Mouse (Mus musculus) C2C12 (cell line): ENCODE data around the gene Thap7. TPM values are rescaled to one million over a fixed set of nuclear protein-coding genes. Genes with fewer than 3 reads are reported as not detected.

Experiments used
- H3K27me3 ChIP-seq: one replicate; pipeline ENCODE4 v1.6.1; 2011; ENCODE audit not compliant: control insufficient read depth, insufficient read depth, insufficient read length
- H3K36me3 ChIP-seq: one replicate; pipeline ENCODE4 v1.6.1; 2011; ENCODE audit not compliant: control insufficient read depth, insufficient read depth
- H3K4me3 ChIP-seq: one replicate; pipeline ENCODE4 v1.5.1; 2011; ENCODE audit warnings: mild to moderate bottlenecking, control low read depth; ENCODE audit not compliant: poor library complexity, insufficient read depth, severe bottlenecking
- H3K79me2 ChIP-seq: one replicate; pipeline ENCODE4 v1.6.1; 2011; ENCODE audit not compliant: control insufficient read depth, insufficient read depth
- H3K79me3 ChIP-seq: one replicate; pipeline ENCODE4 v1.6.1; 2011; ENCODE audit warnings: low read depth, control low read depth
- H3ac ChIP-seq: one replicate; pipeline ENCODE3; 2011; ENCODE audit warnings: low read depth; ENCODE audit not compliant: control insufficient read depth, insufficient read length
- CEBPB ChIP-seq: IDR thresholded peaks from one replicate; pipeline ENCODE4 v1.6.1; 2011; ENCODE audit warnings: low read depth, mild to moderate bottlenecking, control low read depth, moderate library complexity
- CTCF ChIP-seq: IDR thresholded peaks from one replicate; pipeline ENCODE4 v1.5.1; 2011; ENCODE audit not compliant: control insufficient read depth, insufficient read depth, insufficient read length
- FOSL1 ChIP-seq: IDR thresholded peaks from one replicate; pipeline ENCODE4 v1.8.0; 2011; ENCODE audit warnings: mild to moderate bottlenecking, low read length; ENCODE audit not compliant: poor library complexity, insufficient read depth, severe bottlenecking
- MAX ChIP-seq: IDR thresholded peaks from one replicate; pipeline ENCODE4 v1.6.1; 2011; ENCODE audit warnings: mild to moderate bottlenecking, control low read depth
- MYOD1 ChIP-seq: IDR thresholded peaks from one replicate; pipeline ENCODE4 v1.6.1; 2011; ENCODE audit warnings: low read depth; ENCODE audit not compliant: control insufficient read depth, insufficient read length
- MYOG ChIP-seq: IDR thresholded peaks from one replicate; pipeline ENCODE4 v1.6.1; 2011; ENCODE audit not compliant: control insufficient read depth, insufficient read length; ENCODE audit errors: extremely low read depth
- USF1 ChIP-seq: IDR thresholded peaks from one replicate; pipeline ENCODE4 v1.6.1; 2011; ENCODE audit warnings: low read depth, mild to moderate bottlenecking, control low read depth, moderate library complexity
- long read RNA-seq, 2 experiments: library from polyadenylated mRNA; unstranded; transcript quantifications; one replicate each; pipeline ENCODE4 v2.0.0; 2019 to 2020
- polyA plus RNA-seq: library from polyadenylated mRNA; unstranded; fragments of >200 nt; fragmentation: generic; extraction: Trizol; gene quantifications from one replicate; pipeline ENCODE4 v1.2.1, GENCODE M21; 2012; ENCODE audit warnings: missing spikeins

The Thap7 gene
- 55.7 TPM for polyA plus RNA-seq
- long read RNA-seq, experiment 1, transcript Thap7-201 (5 exons, 1,248 nt) = minor isoform, 16 of 62 reads
- long read RNA-seq, experiment 1, transcript Thap7-202 (4 exons, 734 nt) = major isoform, 17 of 62 reads
- long read RNA-seq, experiment 1, partial matches to known transcripts = 10 of 62 reads
- long read RNA-seq, experiment 1, other reads (novel, unspliced or antisense) = 10 of 62 reads
- long read RNA-seq, experiment 2, transcript Thap7-202 (4 exons, 734 nt) = major isoform, 23 of 66 reads
- long read RNA-seq, experiment 2, transcript Thap7-201 (5 exons, 1,248 nt) = minor isoform, 9 of 66 reads
- long read RNA-seq, experiment 2, partial matches to known transcripts = 7 of 66 reads
- long read RNA-seq, experiment 2, other reads (novel, unspliced or antisense) = 16 of 66 reads

DNA sequence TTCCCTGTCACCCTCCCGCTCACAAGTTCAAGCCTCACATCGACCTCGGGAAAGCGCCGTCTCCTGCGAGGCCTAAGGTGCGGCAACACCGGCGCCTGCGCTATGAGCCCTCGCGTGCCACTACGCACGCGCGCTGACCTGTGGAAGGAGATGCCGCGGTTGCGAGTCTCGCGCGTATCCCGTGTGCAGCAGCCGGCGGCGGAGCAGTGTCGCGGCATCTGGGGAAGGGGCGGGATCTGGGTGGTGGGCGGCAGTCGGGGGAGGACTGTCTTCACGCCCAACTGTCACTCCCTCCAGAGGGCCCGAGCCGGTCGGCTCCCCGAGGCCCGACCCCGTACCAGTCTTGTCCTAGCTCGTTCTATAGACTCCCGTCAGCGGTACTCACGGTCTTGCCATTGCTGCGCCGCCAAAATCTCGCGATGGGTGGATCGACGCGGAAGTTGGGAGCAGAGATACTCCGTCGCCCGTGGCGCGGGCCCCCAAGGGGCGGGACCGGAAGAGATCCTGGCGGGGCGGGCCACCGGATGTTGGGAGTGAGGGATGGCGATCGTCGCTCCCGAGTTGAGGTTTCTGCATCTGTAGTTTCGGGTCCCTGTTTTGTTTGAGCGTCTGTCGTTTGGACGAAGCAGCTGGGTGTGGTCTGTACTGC lies at the start of gene Thap7:
Gene Thap7, minus strand, starts transcription at position 497 of the 649 bp plus-strand sequence.
- no peaks in the 10 kb centered on the region for H3K27me3 ChIP-seq
- H3K79me2 ChIP-seq = peaks cover 32% of the 10 kb centered on the region
- H3K36me3 ChIP-seq = peaks cover 35% of the 10 kb centered on the region
- peak within 1 kb of the TSS; percentile 83 for H3ac ChIP-seq
- TF ChIP-seq MYOD1 (no peak), MAX (peak; percentile 69), USF1 (no peak)
- H3K4me3 ChIP-seq = peak within 1 kb of the TSS; percentile 85
- peaks cover 18% of the 10 kb centered on the region for H3K79me3 ChIP-seq

DNA sequence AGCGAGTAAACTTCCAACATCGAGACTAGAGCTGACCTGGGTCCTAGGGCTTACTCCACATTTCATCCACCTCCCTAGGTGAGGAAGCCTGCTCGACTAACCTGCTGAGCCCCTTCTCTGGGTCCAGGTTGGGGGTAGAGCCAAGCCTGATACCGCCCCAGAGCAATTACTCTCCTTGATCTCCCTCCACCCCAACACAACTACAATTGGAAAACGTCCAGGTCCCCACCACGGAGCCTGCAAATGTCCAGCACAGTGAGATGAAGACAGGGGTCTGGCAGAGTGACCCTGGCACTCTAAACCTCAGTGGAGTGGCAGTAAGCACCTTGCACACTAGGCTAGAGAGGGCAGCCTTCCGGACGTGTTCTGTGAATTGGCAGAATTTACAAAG lies 45.9 kb upstream of the Thap7 start:
- Histone ChIP-seq H3K36me3 (no peaks in the 10 kb centered on the region), H3K79me3 (no peaks in the 10 kb centered on the region), H3K27me3 (peaks cover 3% of the 10 kb centered on the region), H3K4me3 (no peak overlapping the region), H3ac (no peak overlapping the region), H3K79me2 (no peaks in the 10 kb centered on the region)
- TF ChIP-seq CTCF = no peak
- no peak for TF ChIP-seq FOSL1
- no peak for TF ChIP-seq USF1
- TF ChIP-seq MAX = no peak
- no peak for TF ChIP-seq MYOD1
- no peak for TF ChIP-seq CEBPB
- TF ChIP-seq MYOG = no peak

DNA sequence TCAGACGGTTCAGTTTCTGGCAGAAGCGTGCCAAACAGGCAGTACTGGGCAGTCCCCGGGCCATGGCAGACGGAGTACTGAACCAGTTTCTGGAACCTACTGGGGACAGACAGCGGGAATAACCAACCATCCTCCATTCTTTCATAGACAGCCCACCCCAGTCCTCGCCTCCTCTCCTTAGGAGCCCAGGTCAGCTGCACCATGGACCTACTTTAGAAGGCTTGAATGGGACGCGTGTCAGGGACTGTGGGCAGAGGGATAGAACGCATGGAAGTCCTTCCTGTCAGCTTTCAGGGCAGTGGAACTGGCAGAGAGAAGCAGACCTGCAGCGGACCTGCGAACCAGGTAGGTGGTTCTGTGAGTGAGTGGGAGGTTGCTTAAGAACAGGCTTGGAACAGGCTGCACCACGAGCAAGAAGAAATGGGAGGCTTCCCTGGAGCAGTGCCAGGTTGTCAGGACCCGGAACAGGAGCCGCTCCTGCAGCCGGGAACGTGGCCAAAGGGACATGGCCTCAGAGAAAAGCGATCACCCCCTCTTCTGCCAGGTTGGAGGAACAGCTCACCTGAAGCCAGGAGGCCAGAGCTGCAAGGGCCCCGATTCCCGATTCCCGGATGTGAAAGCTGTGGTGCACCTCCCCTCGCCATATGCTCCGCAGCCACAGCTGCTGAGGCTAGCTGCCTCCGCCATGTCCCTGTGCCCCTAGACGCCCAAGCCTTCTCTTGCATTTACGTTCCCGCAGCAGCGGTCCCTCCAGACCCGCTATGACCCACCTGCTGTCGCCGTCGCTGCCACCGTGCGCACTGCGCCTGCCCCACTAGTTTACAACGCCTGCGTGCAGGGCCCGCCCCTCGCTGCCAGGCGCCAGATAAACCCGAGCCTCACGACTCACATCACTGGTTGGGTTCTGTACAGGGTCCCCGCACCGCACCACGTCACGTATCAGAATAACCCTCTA lies 45.2 kb upstream of the Thap7 start:
- peak overlapping the region; percentile 5 for H3ac ChIP-seq
- no peak overlapping the region for H3K4me3 ChIP-seq
- H3K27me3 ChIP-seq = peaks cover 3% of the 10 kb centered on the region
- H3K79me2 ChIP-seq = no peaks in the 10 kb centered on the region
- no peaks in the 10 kb centered on the region for H3K36me3 ChIP-seq
- no peaks in the 10 kb centered on the region for H3K79me3 ChIP-seq
- TF ChIP-seq MYOD1 = no peak
- no peak for TF ChIP-seq CTCF
- no peak for TF ChIP-seq MYOG
- TF ChIP-seq FOSL1 = no peak
- TF ChIP-seq CEBPB = no peak
- TF ChIP-seq MAX = no peak
- no peak for TF ChIP-seq USF1

DNA sequence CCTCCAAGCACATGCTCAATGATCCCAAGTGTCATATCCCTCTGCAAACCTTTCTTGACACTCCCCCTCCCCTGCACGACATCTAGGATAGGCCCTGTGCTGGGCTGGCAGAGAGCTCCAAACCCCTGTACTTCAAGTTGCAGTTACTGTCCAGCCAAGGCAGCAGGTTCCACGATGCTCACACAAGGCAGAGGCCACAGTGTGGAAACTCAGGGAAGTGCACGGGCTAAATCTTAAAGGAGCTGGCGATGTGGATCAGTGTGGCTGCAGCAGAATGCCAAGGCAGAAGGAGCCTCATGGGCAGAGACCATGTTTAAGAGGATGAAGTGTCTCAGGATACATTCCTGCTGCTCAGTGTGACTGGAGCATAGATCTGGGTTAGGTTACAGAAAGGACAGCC lies 35.2 kb upstream of the Thap7 start:
- no peak overlapping the region for H3K4me3 ChIP-seq
- no peaks in the 10 kb centered on the region for H3K27me3 ChIP-seq
- no peaks in the 10 kb centered on the region for H3K79me2 ChIP-seq
- H3K79me3 ChIP-seq = no peaks in the 10 kb centered on the region
- no peaks in the 10 kb centered on the region for H3K36me3 ChIP-seq
- TF ChIP-seq CEBPB (no peak), MAX (no peak), MYOD1 (no peak), MYOG (no peak), USF1 (no peak), FOSL1 (no peak), CTCF (no peak)
- no peak overlapping the region for H3ac ChIP-seq

DNA sequence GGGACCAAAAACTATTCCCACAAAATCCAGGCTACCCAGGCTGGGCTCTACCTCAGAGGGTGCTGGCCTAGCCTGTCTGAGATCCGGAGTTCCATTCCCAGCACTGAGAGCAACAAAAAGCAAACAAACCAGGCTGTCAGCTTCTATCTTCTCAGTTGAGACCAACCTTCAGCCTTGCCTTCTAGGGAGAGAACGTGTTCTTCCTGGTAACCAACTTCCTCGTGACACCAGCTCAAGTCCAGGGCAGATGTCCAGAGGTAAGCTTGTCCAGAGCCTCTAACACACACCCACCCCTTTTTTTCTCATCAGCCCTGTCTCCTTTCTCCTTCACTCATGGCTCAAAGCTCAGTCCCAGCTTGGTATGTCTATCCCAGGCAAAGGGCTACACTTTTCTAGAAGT lies 33.8 kb upstream of the Thap7 start:
- H3K4me3 ChIP-seq = no peak overlapping the region
- no peak overlapping the region for H3ac ChIP-seq
- no peaks in the 10 kb centered on the region for H3K27me3 ChIP-seq
- TF ChIP-seq USF1 (no peak), MAX (no peak), MYOG (no peak), MYOD1 (no peak), CTCF (no peak), FOSL1 (no peak), CEBPB (no peak)
- no peaks in the 10 kb centered on the region for H3K79me3 ChIP-seq
- no peaks in the 10 kb centered on the region for H3K36me3 ChIP-seq
- H3K79me2 ChIP-seq = no peaks in the 10 kb centered on the region
